Mouse (Mus musculus): ENCODE measurements around the gene Akap14. TPM values are rescaled to one million over a fixed set of nuclear protein-coding genes. Genes with fewer than 3 reads are reported as not detected.

Akap14 gene
- polyA plus RNA-seq, 1 experiment from 2014 or later: not detected

GRCm38 (mm10) chrX:37119585-37119984 lies 49.1 kb downstream of the Akap14 start:
- H3K27me3 ChIP-seq (ENCODE audit: control insufficient read depth, insufficient read depth, low read length): no peaks in the 10 kb centered on the region
- no peak overlapping the region for H3K4me3 ChIP-seq (ENCODE audit: low read depth, low read length)
- no peak overlapping the region for H3K4me2 ChIP-seq (ENCODE audit: low read depth, severe bottlenecking)
- H3K27ac ChIP-seq (replicated peaks; ENCODE audit: low read depth, low read length): no peak overlapping the region
- 62% methylated on average over 3 of the region's 3 CpGs for WGBS
- no peak for ATAC-seq (ENCODE audit: insufficient number of reproducible peaks, low FRiP score, low TSS enrichment, low read depth)
- DNase-seq (ENCODE audit: low spot score): no peak
- no peaks in the 10 kb centered on the region for H3K9me3 ChIP-seq (ENCODE audit: control insufficient read depth, low read length)
- H3K36me3 ChIP-seq (ENCODE audit: control insufficient read depth, insufficient read depth, low read length): no peaks in the 10 kb centered on the region
- no peaks in the 10 kb centered on the region for H3K4me1 ChIP-seq (ENCODE audit: control insufficient read depth, insufficient read depth, low read length)
- H3K9ac ChIP-seq (ENCODE audit: low read length): no peak overlapping the region

- ATAC-seq (ENCODE audit: insufficient number of reproducible peaks, low FRiP score, low TSS enrichment, low read depth): no peak
- H3K27ac ChIP-seq (replicated peaks; ENCODE audit: low read depth, low read length): no peak overlapping the region
- H3K9me3 ChIP-seq (ENCODE audit: control insufficient read depth, low read length): no peaks in the 10 kb centered on the region
- no peak overlapping the region for H3K9ac ChIP-seq (ENCODE audit: low read length)
- H3K27me3 ChIP-seq (ENCODE audit: control insufficient read depth, insufficient read depth, low read length): no peaks in the 10 kb centered on the region
- WGBS: no CpG with 5 or more reads among the region's 5 CpGs
- no peak overlapping the region for H3K4me2 ChIP-seq (ENCODE audit: low read depth, severe bottlenecking)
- H3K36me3 ChIP-seq (ENCODE audit: control insufficient read depth, insufficient read depth, low read length): no peaks in the 10 kb centered on the region
- DNase-seq (ENCODE audit: low spot score): no peak
- H3K4me3 ChIP-seq (ENCODE audit: low read depth, low read length): no peak overlapping the region
- H3K4me1 ChIP-seq (ENCODE audit: control insufficient read depth, insufficient read depth, low read length): no peaks in the 10 kb centered on the region
These were observed 51.6 kb downstream of the Akap14 start for GRCm38 (mm10) chrX:37117085-37117484.

- Histone ChIP-seq H3K27ac (replicated peaks; ENCODE audit: low read depth, low read length) (no peak overlapping the region), H3K27me3 (ENCODE audit: control insufficient read depth, insufficient read depth, low read length) (no peaks in the 10 kb centered on the region), H3K36me3 (ENCODE audit: control insufficient read depth, insufficient read depth, low read length) (no peaks in the 10 kb centered on the region), H3K4me2 (ENCODE audit: low read depth, severe bottlenecking) (no peak overlapping the region), H3K9me3 (ENCODE audit: control insufficient read depth, low read length) (no peaks in the 10 kb centered on the region), H3K4me3 (ENCODE audit: low read depth, low read length) (no peak overlapping the region), H3K9ac (ENCODE audit: low read length) (no peak overlapping the region), H3K4me1 (ENCODE audit: control insufficient read depth, insufficient read depth, low read length) (no peaks in the 10 kb centered on the region)
- DNase-seq (ENCODE audit: low spot score) (no peak), ATAC-seq (ENCODE audit: insufficient number of reproducible peaks, low FRiP score, low TSS enrichment, low read depth) (no peak)
- 70% methylated on average over 4 of the region's 4 CpGs for WGBS
These were observed 57.8 kb downstream of the Akap14 start for GRCm38 (mm10) chrX:37110881-37111193.

- ATAC-seq (ENCODE audit: insufficient number of reproducible peaks, low FRiP score, low TSS enrichment, low read depth) (peak; percentile 97), DNase-seq (ENCODE audit: low spot score) (peak; percentile 93)
- H3K4me3 ChIP-seq (ENCODE audit: low read depth, low read length): peak within 1 kb of the TSS; percentile 51
- H3K27me3 ChIP-seq (ENCODE audit: control insufficient read depth, insufficient read depth, low read length): no peaks in the 10 kb centered on the region
- 17% methylated on average over 30 of the region's 30 CpGs for WGBS
- H3K9ac ChIP-seq (ENCODE audit: low read length): peak within 1 kb of the TSS; percentile 58
- H3K9me3 ChIP-seq (ENCODE audit: control insufficient read depth, low read length): no peaks in the 10 kb centered on the region
- H3K4me2 ChIP-seq (ENCODE audit: low read depth, severe bottlenecking): peak within 1 kb of the TSS; percentile 50
- H3K27ac ChIP-seq (replicated peaks; ENCODE audit: low read depth, low read length): 0 out of 2 replicates have a peak within 1 kb of the TSS, but pooled peaks have one; percentile 21
- H3K36me3 ChIP-seq (ENCODE audit: control insufficient read depth, insufficient read depth, low read length): no peaks in the 10 kb centered on the region
- no peaks in the 10 kb centered on the region for H3K4me1 ChIP-seq (ENCODE audit: control insufficient read depth, insufficient read depth, low read length)
These were observed 58.3 kb downstream of the Akap14 start, which contains the start of gene Upf3b for GRCm38 (mm10) chrX:37110193-37110880. TSS of gene Upf3b (minus strand) at chrX:37110322.

- Histone ChIP-seq H3K4me1 (ENCODE audit: control insufficient read depth, insufficient read depth, low read length) (no peaks in the 10 kb centered on the region), H3K4me2 (ENCODE audit: low read depth, severe bottlenecking) (peak overlapping the region; percentile 50), H3K9me3 (ENCODE audit: control insufficient read depth, low read length) (no peaks in the 10 kb centered on the region), H3K9ac (ENCODE audit: low read length) (peak overlapping the region; percentile 58), H3K27me3 (ENCODE audit: control insufficient read depth, insufficient read depth, low read length) (no peaks in the 10 kb centered on the region), H3K27ac (replicated peaks; ENCODE audit: low read depth, low read length) (0 out of 2 replicates have a peak overlapping the region, but pooled peaks have one; percentile 21), H3K4me3 (ENCODE audit: low read depth, low read length) (peak overlapping the region; percentile 51), H3K36me3 (ENCODE audit: control insufficient read depth, insufficient read depth, low read length) (no peaks in the 10 kb centered on the region)
- ATAC-seq (ENCODE audit: insufficient number of reproducible peaks, low FRiP score, low TSS enrichment, low read depth) (peak; percentile 68), DNase-seq (ENCODE audit: low spot score) (no peak)
- WGBS: 13% methylated on average over 27 of the region's 27 CpGs
These were observed 59.0 kb downstream of the Akap14 start for GRCm38 (mm10) chrX:37109526-37110192.

GRCm38 (mm10) chrX:37103826-37104225 lies 64.8 kb downstream of the Akap14 start:
- Histone ChIP-seq H3K27me3 (ENCODE audit: control insufficient read depth, insufficient read depth, low read length) (no peaks in the 10 kb centered on the region), H3K9me3 (ENCODE audit: control insufficient read depth, low read length) (no peaks in the 10 kb centered on the region), H3K4me1 (ENCODE audit: control insufficient read depth, insufficient read depth, low read length) (no peaks in the 10 kb centered on the region), H3K4me3 (ENCODE audit: low read depth, low read length) (no peak overlapping the region), H3K4me2 (ENCODE audit: low read depth, severe bottlenecking) (no peak overlapping the region), H3K9ac (ENCODE audit: low read length) (no peak overlapping the region), H3K27ac (replicated peaks; ENCODE audit: low read depth, low read length) (no peak overlapping the region), H3K36me3 (ENCODE audit: control insufficient read depth, insufficient read depth, low read length) (no peaks in the 10 kb centered on the region)
- ATAC-seq (ENCODE audit: insufficient number of reproducible peaks, low FRiP score, low TSS enrichment, low read depth) (no peak), DNase-seq (ENCODE audit: low spot score) (no peak)
- 83% methylated on average over 2 of the region's 2 CpGs for WGBS

Other genes with a start within 250 kb of the Akap14 start
- 89.0 and 99.0 TPM in 2 replicates for gene Sept6, start 177.0 kb downstream of the Akap14 start, polyA plus RNA-seq (2014; fragmentation: Nextera tagmentation; extraction: Ambion mirVana)
- gene Sowahd, start 120.0 kb downstream of the Akap14 start, polyA plus RNA-seq (2014; fragmentation: Nextera tagmentation; extraction: Ambion mirVana): not detected in 2 replicates
- gene Rpl39, start 83.4 kb downstream of the Akap14 start, polyA plus RNA-seq (2014; fragmentation: Nextera tagmentation; extraction: Ambion mirVana): 520 and 540 TPM in 2 replicates
- gene Upf3b, start 58.5 kb downstream of the Akap14 start, polyA plus RNA-seq (2014; fragmentation: Nextera tagmentation; extraction: Ambion mirVana): 21.8 and 22.4 TPM in 2 replicates
- 24.9 and 26.3 TPM in 2 replicates for gene Nkap, start 42.0 kb downstream of the Akap14 start, polyA plus RNA-seq (2014; fragmentation: Nextera tagmentation; extraction: Ambion mirVana)
- gene Ndufa1, start 22.3 kb upstream of the Akap14 start, polyA plus RNA-seq (2014; fragmentation: Nextera tagmentation; extraction: Ambion mirVana): 358 and 365 TPM in 2 replicates
- gene Rnf113a1, start 22.4 kb upstream of the Akap14 start, polyA plus RNA-seq (2014; fragmentation: Nextera tagmentation; extraction: Ambion mirVana): 11.7 and 12.1 TPM in 2 replicates
- not detected in 2 replicates for gene Gm9, start 42.2 kb upstream of the Akap14 start, polyA plus RNA-seq (2014; fragmentation: Nextera tagmentation; extraction: Ambion mirVana)
- gene Rhox1, start 53.4 kb upstream of the Akap14 start, polyA plus RNA-seq (2014; fragmentation: Nextera tagmentation; extraction: Ambion mirVana): not detected in 2 replicates
- gene Rhox2a, start 76.1 kb upstream of the Akap14 start, polyA plus RNA-seq (2014; fragmentation: Nextera tagmentation; extraction: Ambion mirVana): 0.25 TPM in 1 of 2 replicates, not detected in the other
- gene Rhox3a, start 81.1 kb upstream of the Akap14 start, polyA plus RNA-seq (2014; fragmentation: Nextera tagmentation; extraction: Ambion mirVana): not detected in 2 replicates
- not detected in 2 replicates for gene Rhox4a, start 96.5 kb upstream of the Akap14 start, polyA plus RNA-seq (2014; fragmentation: Nextera tagmentation; extraction: Ambion mirVana)
- not detected in 2 replicates for gene Rhox3a2, start 211.2 kb upstream of the Akap14 start, polyA plus RNA-seq (2014; fragmentation: Nextera tagmentation; extraction: Ambion mirVana)
- gene Rhox4a2, start 222.0 kb upstream of the Akap14 start, polyA plus RNA-seq (2014; fragmentation: Nextera tagmentation; extraction: Ambion mirVana): not detected in 2 replicates
- gene Rhox2b, start 243.2 kb upstream of the Akap14 start, polyA plus RNA-seq (2014; fragmentation: Nextera tagmentation; extraction: Ambion mirVana): not detected in 2 replicates